10 mouse cellular contexts compared by ENCODE assay signal in the genomic region with DNA sequence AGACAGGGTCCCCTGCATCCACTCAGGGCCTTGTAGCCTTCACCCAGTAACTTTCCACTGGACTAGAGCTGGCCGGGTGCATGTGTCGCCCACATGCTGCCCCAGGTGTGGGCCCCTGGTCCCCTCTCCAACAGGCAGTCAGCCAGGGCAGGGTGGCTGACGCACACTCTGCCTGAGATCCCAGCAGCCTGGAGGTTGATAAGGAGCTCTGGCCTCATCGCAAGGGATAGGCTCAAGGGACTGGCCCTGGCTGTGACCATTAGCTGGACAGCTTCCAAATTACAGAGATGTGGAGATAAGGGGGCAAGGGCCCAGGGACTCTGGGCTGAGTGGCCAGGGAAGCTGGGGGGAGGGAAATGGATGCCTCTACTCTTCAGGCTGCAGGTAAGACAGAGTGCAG. TPM values are rescaled to one million over a fixed set of nuclear protein-coding genes. Genes with fewer than 3 reads are reported as not detected.
DNase-seq lines count a peak whose midpoint lies in the region; ATAC-seq and TF ChIP-seq lines count a peak whose summit lies in the region.
"Had no signal": no experiment of that assay in that cellular context is flagged by ENCODE, and none has a peak within 500 bp of the region (broad histone marks: within the 10 kb centered on the region; RNA-seq: fewer than 3 reads in every experiment).

No protein-coding gene starts in this region.

- H3K4me3 ChIP-seq in liver, embryonic 15.5 days (replicated peaks) = no peak overlapping the region
- H3K4me3 ChIP-seq in gastrocnemius, adult 2 months = no peak overlapping the region

- no peak for TF ChIP-seq CTCF in gastrocnemius, adult 2 months (IDR thresholded peaks at IDR 0.05)

- DNase-seq in liver = no peak
- peak; percentile 74 to 78 for DNase-seq in adrenal gland, postnatal 36 days
- peak; percentile 84 for DNase-seq in kidney, adult 11 months
- DNase-seq in lung, postnatal 10 days = peak; percentile 77
- no peak for DNase-seq in gastrocnemius, adult 2 months
- no peak for DNase-seq in thymus, adult 18-20 months

- 0 out of 2 replicates have a peak overlapping the region, but pooled peaks have one; percentile 14 for H3K27ac ChIP-seq in liver, embryonic 15.5 days (replicated peaks)
- no peak overlapping the region for H3K27ac ChIP-seq in gastrocnemius, adult 2 months

- H3K9ac ChIP-seq in liver, embryonic 15.5 days = no peak overlapping the region

- peaks cover 23% of the 10 kb centered on the region for H3K4me1 ChIP-seq in liver, embryonic 15.5 days (replicated peaks)

- peaks cover 7% of the 10 kb centered on the region; the same call in 1 of the 2 replicates for H3K27me3 ChIP-seq in liver, embryonic 15.5 days

- no peak overlapping the region for H3K4me2 ChIP-seq in liver, embryonic 15.5 days

- ATAC-seq in liver, embryonic 15.5 days (ENCODE audit: insufficient read depth) = 0 out of 2 replicates have a peak, but pooled peaks have one; percentile 29
- no peak for ATAC-seq in activated CD4-positive, CD25-positive, alpha-beta regulatory T cell, adult 4 months

- no peaks in the 10 kb centered on the region for H3K9me3 ChIP-seq in liver, embryonic 15.5 days (replicated peaks)
- H3K9me3 ChIP-seq: G1E had no signal

- intact Hi-C loops in gastrocnemius, adult 2 months (cut with DNase I) = loop anchor here (5.0 kb wide), 3 partner anchors 99 to 409 kb away; no protein-coding TSS in a partner anchor

- WGBS in liver, embryonic 15.5 days (ENCODE audit: insufficient replicate concordance) = 19% methylated on average over 4 of the region's 4 CpGs

- no peaks in the 10 kb centered on the region for H3K36me3 ChIP-seq in liver, embryonic 15.5 days (replicated peaks)
- H3K36me3 ChIP-seq: G1E had no signal

RNA-seq across cellular contexts. Expression of a gene that starts 24.3 kb away (rescaled TPM):
- polyA plus RNA-seq in liver, embryonic 15.5 days (2015; fragmentation: Nextera tagmentation; extraction: Ambion mirVana) = 5.2 and 5.3 TPM in 2 replicates
- 1 to 10 TPM; 5.3 to 6.6 TPM for total RNA-seq in adrenal gland, postnatal 36 days (2021)
- total RNA-seq in gastrocnemius, adult 2 months (2021) = 1 to 10 TPM; 4.3 to 4.5 TPM
- 10 to 100 TPM; 23.3 to 23.5 TPM for polyA plus RNA-seq in activated CD4-positive, CD25-positive, alpha-beta regulatory T cell, adult 4 months (2017; shearing (Covaris generic))

RNA-seq across cellular contexts. Expression of a gene that starts 29.2 kb away (rescaled TPM):
- polyA plus RNA-seq in liver, embryonic 15.5 days (2015; fragmentation: Nextera tagmentation; extraction: Ambion mirVana) = 0.05 and 0.13 TPM in 2 replicates
- 10 to 100 TPM; 17.8 to 23.5 TPM for total RNA-seq in adrenal gland, postnatal 36 days (2021)
- total RNA-seq in gastrocnemius, adult 2 months (2021) = under 1 TPM in 1 of 2 experiments, not detected in 1; 0.75 TPM
- under 1 TPM in 1 of 2 experiments, not detected in 1; 0.07 TPM for polyA plus RNA-seq in activated CD4-positive, CD25-positive, alpha-beta regulatory T cell, adult 4 months (2017; shearing (Covaris generic))
- total RNA-seq: common myeloid progenitor, adult 5-6 weeks had no signal
- polyA plus RNA-seq: G1E had no signal

RNA-seq across cellular contexts. Expression of a gene that starts 41.2 kb away (rescaled TPM):
- 0.92 and 1.3 TPM in 2 replicates for polyA plus RNA-seq in liver, embryonic 15.5 days (2015; fragmentation: Nextera tagmentation; extraction: Ambion mirVana)
- total RNA-seq in adrenal gland, postnatal 36 days (2021) = 10 to 100 TPM; 30.4 to 36.0 TPM
- total RNA-seq in gastrocnemius, adult 2 months (2021) = 1 to 10 TPM; 2.3 to 2.7 TPM
- 1 to 10 TPM in 1 of 2 experiments, under 1 TPM in 1; 0.76 to 1.2 TPM for polyA plus RNA-seq in activated CD4-positive, CD25-positive, alpha-beta regulatory T cell, adult 4 months (2017; shearing (Covaris generic))

Comparison
In these comparisons a context has a peak if more than half of its experiments do, and no peak if none do; other contexts are left out.
1. DNase-seq: peak in adrenal gland, postnatal 36 days (2 of 2), kidney, adult 11 months (single experiment) and lung, postnatal 10 days (single experiment); none in liver (single experiment), gastrocnemius, adult 2 months (single experiment) and thymus, adult 18-20 months (0 of 2).
2. RNA of a gene that starts 29.2 kb away (total RNA-seq): 17.8 to 23.5 TPM in adrenal gland, postnatal 36 days; 0.75 TPM in gastrocnemius, adult 2 months; every median in the first group is over 10 times any median in the second.
3. RNA of a gene that starts 41.2 kb away (total RNA-seq): 30.4 to 36.0 TPM in adrenal gland, postnatal 36 days; 2.3 to 2.7 TPM in gastrocnemius, adult 2 months; every median in the first group is over 4 times any median in the second.